Mouse (Mus musculus): ENCODE data around the gene Fam53b.

Gene Fam53b

DNA sequence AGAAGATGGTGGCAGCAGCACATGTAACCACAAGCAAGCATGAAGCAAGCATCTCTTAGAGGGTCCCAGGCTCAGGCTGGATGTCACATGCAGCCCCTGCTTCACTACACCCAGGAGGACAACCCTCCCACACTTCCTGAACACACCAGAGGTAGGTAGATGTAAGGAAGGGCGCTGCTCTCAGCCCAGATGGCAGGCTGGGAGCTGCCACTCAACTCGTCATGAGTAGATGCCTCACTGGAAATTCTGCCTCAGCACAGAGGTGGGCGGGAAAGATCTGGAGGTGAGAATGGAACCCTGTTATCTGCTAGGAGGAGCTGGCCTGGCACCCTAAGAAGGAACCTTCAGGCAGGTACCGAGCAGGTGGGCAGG, 45.7 kb downstream of the Fam53b start:
- DNase-seq (ENCODE audit: low read depth, low spot score), result no peak

DNA sequence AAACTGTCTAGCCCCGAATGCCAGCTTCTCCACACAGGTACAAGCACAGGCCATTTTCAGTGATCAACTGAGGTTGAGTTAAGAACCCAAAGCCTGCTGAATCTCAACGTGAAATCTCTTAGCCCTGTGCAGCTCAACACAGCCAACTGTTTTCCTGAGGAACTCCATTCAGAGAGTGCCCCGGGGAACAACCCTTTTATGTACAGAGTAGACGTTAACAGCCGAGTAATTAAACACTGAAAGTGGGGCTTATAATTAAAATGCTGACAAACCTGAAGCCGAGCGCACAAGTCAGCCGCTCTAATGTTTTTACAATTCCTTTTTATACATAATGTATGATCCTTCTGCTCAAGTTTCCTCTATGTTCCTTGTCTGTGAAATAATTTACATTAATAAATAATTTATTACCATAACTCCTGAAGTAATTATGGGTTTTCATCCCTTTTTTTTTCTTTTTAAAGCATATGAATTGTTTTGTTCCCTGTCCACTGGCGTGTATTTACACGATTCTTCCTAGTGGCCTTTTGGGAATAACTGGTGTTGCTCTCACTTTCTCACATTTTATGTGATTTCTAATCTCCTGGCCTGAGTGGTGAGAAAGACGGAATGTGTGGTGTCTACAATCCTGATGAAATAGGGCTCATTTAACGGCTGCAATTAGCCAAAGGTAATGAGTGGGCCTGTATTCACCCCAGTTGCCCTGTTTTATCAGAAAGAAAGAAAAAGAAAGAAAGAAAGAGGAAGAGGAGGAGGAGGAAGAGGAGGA, 46.3 kb downstream of the Fam53b start:
- no peak for DNase-seq (ENCODE audit: low read depth, low spot score)

DNA sequence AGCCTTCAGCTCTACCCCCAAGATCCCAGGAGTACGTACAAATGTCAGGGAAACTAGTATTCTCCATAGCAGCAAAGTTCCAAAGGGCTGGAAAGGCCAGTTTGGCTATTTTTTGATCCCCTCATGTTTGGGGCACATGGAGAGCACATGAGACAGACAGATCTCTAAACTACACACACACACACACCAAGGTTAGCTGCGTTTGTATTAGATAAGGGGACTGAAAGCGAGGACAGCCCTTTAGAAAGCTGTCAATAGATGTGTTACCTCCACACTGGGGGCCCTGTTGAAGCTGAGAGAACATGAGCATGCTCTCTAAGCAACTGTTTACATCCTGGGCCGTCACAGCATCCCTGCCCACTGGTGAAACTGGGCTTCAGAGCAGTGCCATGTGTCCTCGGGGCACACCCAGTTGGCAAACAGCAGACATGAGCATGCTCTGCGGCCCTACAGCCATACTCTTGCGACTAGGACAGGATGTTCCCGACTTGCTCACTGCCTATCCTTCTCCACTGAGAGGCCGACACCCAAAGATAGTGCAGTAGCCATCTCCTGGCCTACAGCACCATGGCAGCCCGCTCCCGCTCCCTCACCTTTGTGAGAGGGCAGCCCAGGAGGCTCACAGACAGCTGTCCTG, 47.3 kb downstream of the Fam53b start:
- no peak for DNase-seq (ENCODE audit: low read depth, low spot score)

DNA sequence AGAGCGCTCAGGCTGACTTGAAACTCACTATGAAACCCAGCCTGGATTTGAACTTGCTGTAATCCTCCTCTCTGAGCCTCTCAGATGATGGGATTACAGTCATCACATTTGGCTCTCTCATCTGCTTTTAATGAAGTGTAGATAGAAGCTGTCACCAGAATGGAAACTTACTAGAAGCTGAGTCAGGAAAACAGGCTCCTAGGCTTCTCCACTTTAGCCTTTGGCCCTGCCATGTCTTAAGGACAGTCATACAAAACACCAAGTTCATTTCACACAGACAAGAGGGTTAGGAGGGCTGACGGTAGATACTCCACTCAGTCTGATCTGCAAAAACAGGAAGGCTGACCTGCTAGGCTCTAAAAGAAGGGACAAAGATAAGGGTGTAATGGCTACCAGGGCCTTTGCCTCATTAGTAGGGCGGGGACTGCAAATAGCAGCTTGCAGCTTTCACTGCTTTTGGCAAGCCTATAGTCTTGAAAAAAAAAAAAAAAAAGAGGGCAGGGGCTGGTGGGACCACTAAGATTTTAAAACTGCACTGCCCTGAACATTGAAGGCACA, 48.0 kb downstream of the Fam53b start:
- DNase-seq (ENCODE audit: low read depth, low spot score), result no peak

DNA sequence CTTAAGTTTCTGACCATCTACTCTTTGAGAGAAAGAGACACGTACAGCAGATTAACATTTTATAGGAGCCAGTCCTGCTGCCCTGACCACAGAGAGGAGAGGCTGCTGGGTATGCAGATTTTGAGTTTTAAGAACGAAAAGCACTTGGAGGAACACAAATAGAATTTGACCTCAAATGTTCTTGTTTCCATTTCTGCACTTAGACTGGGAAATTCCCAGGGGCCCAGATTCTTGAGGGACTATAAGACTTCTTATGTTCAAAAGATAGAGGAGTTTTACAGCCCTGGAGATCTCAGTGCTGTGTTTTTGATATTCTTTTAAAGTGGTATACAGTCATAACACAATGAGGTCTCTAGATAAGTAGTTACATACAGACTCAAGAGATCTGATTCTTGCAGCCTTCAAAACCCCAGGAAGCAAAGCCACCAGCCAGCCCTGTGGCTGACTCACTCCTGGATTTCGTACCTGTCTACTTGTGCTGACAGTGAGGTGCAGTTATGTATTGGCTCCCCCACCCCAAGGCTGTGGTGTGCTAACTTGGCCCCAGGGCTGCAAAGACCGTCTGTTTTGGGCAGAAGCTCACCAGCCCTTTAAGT, 48.7 kb downstream of the Fam53b start:
- no peak for DNase-seq (ENCODE audit: low read depth, low spot score)

DNA sequence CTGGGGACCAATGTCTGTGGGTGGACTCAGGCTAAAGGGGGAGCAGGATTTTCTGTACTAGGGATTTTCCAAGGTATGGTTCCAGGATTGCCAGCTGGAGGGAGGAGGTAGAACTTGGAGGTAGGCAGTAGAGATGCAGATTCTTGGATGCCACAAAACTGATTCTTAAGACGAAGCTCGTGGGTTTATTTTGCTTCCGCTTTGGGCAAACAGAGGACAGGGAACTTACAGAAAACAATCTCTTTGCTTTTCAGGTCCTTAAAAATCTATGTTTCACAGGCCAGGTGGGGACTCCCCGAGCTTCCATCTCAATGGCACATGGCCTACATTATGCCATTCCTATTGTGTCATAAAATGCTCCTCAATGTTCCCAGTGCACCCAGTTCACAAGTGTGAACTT, 49.4 kb downstream of the Fam53b start:
- DNase-seq (ENCODE audit: low read depth, low spot score), result no peak

DNA sequence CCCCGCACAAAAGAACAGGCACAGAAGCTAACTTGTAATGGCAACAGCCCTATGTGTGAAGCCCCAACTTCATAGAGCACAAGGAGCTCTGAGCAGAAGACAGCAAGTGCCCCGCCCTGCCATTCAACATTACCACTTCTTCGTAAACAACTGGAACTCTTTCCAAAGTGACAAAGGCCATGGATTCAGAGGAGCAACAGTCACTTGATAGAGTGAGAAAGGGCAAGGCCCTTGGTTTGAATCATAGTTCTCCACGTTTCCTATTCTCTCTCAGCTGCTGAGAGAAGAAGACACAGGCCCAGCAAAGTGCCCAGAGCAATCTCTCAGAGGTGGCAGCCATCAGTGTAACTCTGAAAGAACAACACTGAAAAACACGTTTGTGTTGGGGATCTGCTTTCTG, 49.8 kb downstream of the Fam53b start:
- DNase-seq (ENCODE audit: low read depth, low spot score), result no peak

DNA sequence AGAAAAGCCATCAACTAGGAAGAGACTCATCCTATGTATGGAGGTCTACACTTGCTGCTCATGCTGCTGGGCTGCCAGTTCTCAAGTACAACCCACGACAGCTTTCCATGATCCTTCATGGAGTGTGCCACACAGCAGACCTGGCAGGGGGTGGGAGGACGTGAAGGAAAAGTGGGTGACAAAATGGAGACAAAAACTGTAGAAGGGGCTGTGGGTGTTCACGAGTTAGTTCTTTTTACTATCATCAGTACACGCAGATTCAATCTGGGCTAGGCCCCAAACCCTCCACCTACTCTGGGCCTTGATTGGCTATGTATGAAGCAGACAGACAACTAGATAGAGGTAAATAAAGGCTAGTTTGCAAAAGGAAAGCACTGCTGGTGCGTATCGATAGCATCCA, 50.3 kb downstream of the Fam53b start:
- DNase-seq (ENCODE audit: low read depth, low spot score), result no peak

DNA sequence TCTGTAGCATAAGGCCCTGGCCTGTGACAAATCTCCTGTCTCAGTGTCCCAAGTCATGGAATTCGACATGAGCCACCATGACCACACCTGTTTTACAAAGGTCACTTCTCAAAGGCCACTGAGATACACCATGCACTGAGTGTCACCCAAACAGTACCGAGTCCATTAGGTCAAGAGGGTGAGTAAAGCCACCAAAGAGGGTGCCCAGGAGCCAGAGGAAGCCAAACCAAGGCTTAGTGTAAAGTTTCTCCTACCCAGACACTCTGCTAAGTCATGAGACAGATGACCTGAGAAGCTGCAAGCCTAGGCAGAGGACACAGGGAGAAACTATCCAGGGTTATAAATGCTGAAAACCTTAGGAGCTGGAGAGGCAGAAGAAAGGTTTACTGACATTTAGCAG, 52.3 kb downstream of the Fam53b start:
- DNase-seq (ENCODE audit: low read depth, low spot score), result no peak

DNA sequence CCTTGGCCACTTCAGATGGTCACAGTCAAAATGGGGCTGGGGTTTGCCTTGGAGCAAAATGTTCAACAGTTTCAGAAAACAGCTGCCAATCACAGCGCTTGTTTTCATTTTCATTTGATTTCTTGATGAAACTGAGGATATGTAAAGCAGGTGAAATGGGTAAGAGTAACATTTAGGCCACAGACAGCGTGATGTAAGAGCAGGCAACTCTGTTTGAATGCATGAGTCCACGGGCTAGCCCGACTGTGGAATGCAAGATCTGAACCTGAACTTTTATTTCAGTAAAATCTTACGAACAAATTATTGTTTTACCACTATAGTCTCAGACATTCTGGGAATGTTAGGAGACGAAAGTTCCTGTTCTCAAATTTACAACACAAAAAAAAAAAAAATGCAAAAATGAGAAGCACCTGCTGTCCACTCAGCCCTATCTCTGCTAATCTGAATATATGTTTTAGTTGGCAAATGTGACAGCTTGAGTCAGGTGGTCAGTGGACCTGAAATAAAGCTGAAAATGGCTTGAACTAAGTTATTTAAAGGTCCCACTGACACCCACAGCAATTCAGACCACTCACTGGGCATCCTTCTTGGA, 53.0 kb downstream of the Fam53b start:
- DNase-seq (ENCODE audit: low read depth, low spot score), result no peak

DNA sequence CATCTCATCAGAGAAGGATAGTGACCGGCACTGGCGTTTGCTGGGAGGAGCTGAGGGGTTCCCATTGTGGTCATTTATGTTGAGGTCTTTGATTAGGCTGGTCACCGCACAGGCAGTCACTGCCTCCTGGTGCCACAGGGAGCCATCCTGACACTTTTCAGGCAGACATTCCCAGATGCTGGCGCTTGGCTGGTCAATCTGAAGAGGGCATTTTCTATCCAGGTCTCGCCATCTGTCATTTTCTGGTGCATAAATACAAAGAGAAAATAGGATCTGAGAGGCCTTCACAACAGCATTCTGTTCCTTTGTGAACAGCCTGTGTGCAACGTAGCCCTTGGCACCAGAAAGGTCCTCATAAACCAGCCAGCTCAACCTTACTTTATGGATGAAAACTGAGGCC, 53.8 kb downstream of the Fam53b start:
- DNase-seq (ENCODE audit: low read depth, low spot score), result no peak

DNA sequence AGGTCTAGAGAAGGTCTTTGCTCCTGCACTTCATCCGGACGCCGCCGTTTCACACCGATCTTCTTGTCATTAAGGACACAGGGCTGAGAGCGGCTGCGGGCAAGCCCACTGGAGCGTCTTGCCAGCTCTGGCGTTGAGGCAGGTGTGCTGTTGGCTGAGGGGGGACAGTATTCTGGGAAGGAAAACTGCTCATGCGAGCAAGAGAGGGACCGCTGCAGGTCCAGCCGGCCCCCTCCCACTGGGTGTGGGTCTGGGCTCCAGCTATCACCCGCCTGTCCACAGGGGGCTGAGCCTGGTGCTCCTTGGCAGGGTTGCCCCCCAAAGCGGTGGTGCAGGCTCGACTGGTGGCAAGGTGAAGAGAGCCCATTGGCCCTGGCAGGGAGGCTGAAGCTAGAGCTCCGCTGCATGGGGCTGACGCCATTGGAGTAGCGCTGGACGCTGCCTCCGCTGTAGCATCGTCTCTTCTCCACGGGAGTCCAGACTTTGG, 54.2 kb downstream of the Fam53b start:
- no peak for DNase-seq (ENCODE audit: low read depth, low spot score)

DNA sequence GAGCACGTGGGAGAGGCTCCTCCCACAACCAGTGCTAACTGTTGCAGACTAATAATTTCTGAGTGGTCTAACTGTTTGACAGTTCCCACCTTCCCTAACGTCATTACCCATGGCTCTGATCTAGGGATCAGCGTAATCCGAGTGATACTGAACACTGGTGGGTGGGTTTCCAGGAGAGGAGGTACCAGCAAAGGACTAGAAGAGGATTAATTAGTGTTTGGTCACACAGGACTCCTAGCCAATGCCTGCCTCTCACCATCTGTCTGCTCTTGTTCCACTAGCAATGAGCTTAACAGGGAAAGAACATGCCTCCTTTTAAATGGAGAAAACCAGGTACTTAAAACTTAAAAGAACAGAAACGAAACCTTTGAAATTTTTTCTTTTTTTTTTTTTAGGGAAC, 54.8 kb downstream of the Fam53b start:
- DNase-seq (ENCODE audit: low read depth, low spot score), result no peak

DNA sequence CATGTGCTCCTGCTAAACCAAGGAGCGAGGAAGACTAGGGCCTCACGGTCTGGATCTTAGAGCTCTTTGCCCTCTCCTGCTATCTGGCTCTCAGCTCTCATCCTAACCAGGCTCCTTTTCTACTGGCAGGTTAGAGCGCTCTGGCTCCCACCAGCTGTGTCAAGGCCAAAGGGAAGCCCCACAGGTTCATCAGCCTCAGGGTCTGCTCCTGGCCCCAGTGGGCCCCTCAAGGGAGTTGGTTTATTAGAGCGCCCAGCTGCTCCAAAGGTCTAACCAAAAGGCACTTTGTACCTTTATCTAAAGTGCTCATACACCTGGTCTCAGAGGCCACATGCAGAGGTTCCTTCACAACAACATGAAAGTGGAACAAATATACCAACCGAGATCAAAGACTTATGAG, 57.4 kb downstream of the Fam53b start:
- DNase-seq (ENCODE audit: low read depth, low spot score), result no peak

DNA sequence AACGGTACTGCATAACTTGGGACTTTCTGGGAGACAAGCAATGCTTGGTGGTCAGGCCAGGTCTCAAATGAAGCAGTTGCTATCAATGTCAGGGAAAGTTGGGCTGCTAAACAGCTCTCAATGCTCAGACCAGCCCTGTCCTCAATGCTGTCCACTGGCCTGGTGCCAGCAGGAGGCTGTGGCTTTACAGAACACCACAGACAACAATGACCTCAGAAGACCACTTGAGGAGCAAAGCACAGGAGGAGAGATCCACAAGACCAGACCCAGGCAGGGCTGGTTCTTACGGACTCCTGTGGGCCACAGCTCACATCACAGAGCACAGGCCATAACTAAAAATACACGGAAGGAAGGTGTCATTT, 59.3 kb downstream of the Fam53b start:
- DNase-seq (ENCODE audit: low read depth, low spot score), result no peak

DNA sequence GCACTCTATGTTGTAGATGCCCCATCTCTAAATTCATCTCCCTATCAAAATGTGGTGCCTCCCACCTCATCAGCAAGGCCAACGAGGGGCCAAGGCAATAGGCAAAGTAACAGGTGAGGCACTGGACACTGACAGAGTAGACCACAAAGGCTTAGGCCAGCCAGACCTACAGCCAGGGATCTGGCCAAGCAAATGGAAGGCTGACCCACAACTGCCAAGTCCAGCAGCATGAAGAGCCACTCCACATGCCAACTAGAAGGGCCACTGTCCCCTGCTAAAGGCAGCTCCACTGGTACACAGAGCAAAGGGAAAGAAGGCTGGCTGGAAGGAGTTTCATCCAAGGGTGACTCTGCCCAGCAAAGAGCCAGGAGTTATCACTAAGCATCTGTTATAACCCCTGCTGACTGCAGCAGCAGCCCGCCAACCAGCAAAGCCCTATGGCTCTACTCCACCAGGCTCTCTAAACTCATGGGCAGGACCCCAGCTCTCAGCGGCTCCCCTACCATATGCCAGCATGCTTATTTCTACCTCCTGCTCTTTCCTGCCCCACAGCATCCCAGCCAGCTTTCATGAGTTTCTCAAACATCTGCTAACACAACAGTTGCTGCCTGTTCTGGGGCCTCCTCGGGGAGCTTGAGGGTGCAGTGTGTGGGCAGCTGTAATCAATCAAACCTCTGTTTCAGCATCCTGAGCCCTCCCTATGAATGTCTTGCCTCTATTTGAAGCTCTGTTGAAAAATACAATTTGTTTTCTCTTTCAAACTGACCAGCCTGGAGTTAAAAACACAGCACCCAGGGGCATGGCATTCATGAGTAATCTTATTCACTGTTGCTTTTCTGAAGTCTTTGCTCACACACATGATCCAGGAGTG, 59.9 kb downstream of the Fam53b start:
- DNase-seq (ENCODE audit: low read depth, low spot score), result no peak

DNA sequence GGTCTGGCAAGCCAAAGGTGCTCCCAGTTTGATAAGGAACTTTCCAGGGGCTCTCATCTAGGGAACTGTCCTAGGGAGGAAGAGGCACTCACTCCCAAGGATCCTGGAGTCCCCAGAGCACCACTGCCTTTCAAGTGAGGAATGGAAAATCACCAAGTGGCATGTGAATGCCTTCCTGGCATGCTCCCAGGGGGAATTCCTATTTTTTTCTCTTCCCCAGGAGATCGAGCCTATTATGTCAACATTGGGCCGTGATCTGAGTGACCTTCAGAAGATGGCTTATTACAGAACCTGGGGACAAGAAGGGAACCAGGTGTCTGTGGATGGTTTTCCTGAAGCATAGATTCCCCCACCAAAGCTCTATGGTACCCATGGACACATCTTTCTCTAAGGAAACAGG, 62.0 kb downstream of the Fam53b start:
- no peak for DNase-seq (ENCODE audit: low read depth, low spot score)

DNA sequence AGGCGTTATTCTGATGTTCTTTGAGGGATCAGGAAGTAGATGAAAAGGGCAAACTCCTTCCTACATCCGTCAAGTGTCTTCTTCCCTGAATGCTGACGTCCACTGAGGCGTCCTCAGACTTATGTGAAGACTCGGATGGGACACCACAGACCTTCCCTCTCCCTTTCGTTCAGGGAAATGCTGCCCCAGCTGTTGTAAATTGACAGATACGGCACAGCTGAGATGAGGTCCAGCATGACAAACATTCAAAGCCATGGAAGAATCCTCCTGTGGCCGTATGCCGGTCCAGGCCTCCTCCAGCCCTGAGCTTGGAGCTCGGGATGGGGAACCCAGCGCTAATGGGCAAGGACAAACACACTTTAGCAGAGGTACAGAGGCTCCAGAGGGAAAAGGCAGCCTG, 64.2 kb downstream of the Fam53b start:
- no peak for DNase-seq (ENCODE audit: low read depth, low spot score)

DNA sequence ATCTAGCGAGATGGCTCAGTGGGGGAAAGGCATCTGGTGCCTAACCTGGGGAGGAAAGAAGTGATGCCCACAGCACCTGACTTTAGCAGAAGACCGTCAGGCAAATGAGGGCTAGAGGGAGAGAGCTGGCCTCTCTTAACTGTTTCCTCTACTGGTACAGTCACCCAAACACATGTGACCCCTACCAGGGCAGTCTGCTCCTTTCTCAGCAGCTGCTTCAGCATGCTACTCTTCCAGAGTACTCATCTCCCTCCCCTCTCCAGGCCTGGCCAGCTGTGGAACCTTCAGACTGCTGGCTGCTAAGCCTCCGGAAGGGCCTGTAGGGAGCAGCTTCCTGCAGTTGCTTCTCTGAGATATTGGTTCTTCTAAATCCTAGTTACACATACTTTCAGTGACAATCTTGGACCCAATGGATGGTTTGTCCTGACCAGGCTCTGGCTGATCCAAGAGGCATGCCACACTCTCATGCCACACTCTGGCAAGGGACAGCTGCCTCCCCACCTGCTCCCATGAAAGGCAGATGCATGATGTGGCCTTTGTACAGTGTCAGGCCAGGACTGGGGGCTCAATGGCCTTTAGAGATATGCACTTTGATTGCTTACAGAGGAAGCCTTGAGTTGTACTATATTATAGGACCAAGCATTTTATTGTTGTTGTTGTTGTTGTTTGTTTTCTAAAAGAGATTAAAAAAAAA, 65.5 kb downstream of the Fam53b start:
- DNase-seq (ENCODE audit: low read depth, low spot score), result no peak

DNA sequence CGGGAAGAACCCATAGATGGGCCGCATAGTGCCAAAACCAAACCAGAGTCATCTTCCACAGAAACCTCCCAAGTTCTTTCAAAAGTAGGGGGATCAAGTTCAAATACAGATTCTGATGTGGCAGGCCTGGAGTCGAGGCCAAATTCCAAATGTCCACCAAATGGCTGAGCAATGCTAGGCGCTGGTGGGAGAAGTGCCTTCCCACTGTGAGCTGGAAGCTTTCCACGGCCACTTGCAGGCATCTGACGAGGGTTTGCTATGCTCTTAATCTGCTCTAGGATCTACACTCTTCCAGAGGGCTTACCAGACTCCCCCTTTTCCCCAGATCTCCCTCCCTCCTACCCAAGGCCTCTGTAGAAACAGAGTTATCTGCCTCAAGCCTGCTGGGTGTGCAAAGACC, 66.6 kb downstream of the Fam53b start:
- no peak for DNase-seq (ENCODE audit: low read depth, low spot score)

DNA sequence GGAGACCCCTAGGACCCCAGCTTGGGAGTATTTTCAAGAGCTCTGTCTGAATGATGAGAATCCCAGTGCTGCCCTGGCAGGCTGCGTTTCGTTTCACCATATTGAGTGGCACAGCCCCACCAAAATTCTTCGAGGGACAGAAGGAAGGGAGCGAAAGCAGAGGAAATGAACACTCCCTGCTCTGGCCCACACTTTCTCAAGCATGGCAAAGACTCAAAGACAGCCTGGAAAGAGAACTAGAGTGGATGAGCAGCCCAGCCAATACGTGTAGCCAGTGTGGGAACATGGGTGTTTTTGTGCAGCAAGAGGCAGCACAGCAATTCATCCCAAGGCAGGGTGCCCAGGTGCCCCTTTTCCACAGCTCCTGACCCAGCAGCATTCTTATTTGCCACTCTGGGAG, 70.8 kb downstream of the Fam53b start:
- no peak for DNase-seq (ENCODE audit: low read depth, low spot score)
